Mouse (Mus musculus) embryonic stem cell, embryonic (primary cell): ENCODE measurements around the gene Srsf3.

ENCODE experiments used
- CTCF ChIA-PET, 4 experiments: fragments of 300-600 bp in 2 of 4; fragments of 350-600 bp in 2 of 4; sonication (Branson Sonifier 250); formaldehyde crosslinking; loops; one replicate each; lab custom pipeline; 2022; ENCODE audit warnings: inconsistent platforms in 2 of 4; lab: Charles Lee
- POLR2A ChIA-PET, 4 experiments: fragments of 300-600 bp in 2 of 4; fragments of 350-600 bp in 2 of 4; sonication (Branson Sonifier 250); formaldehyde crosslinking; loops; one replicate each; lab custom pipeline; 2022; ENCODE audit warnings: antibody characterized with exemption in 4 of 4, inconsistent platforms in 1 of 4; lab: Charles Lee

Gene Srsf3

DNA sequence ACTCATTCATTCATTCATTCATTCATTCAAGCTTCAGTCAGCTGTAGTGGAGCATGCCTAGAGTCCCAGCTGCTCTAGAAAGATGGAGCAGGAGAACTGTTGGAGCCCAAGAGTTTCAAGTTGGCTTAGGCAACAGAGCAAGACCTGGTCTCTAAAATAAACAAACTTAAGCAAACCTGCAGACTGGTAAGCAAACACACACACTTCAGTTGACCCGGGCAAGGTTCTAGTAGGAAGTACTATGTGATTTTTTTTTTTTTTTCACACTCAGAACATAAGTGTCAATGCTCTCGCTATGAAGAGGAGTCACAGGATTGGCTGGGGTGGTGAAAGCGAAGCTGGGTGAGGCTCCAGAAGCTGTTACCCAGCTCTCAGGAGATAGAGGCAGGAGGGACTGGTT is 27.2 kb downstream of the Srsf3 start:
- ChIA-PET POLR2A (interaction anchor here in 3 of 4 experiments (0.6 to 40.2 kb wide), 17 partner anchors 8 to 312 kb away, joined by 3 to 2765 read pairs (median 6); partner anchors contain the start of genes Cdkn1a (in 2 of the 3), Srsf3 (in 2 of the 3) and Stk38 (in 1 of the 3)), CTCF (interaction anchor here in 2 of 4 experiments (0.6 to 1.7 kb wide), 2 partner anchors 15 to 120 kb away, joined by 4 to 5 read pairs; no protein-coding TSS in a partner anchor)

DNA sequence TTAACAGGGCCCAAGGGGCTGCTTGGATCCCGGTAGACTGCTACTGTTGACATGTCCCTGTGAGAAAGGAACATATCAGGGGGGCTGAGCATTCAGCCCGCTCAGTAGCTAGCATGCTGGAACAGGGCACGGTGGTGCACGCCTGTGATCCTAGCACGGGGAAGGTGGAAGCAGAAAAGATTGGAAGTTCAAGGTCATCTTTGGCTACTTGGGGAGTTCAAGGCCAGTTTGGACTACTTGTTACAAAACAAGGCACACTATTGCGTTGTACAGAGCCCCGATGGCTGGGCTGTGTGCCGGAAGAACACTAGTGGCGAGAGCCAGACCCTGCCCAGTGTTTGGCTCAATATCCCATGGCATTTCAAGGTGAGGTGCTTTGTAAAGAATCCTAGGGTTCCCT is 28.5 kb downstream of the Srsf3 start:
- POLR2A ChIA-PET: interaction anchor here in 3 of 4 experiments (1.1 to 40.2 kb wide), 11 partner anchors 9 to 34 kb away, joined by 3 to 2765 read pairs (median 9); partner anchors contain the start of genes Cdkn1a (in 2 of the 3) and Srsf3 (in 1 of the 3)
- CTCF ChIA-PET: no interaction called here

DNA sequence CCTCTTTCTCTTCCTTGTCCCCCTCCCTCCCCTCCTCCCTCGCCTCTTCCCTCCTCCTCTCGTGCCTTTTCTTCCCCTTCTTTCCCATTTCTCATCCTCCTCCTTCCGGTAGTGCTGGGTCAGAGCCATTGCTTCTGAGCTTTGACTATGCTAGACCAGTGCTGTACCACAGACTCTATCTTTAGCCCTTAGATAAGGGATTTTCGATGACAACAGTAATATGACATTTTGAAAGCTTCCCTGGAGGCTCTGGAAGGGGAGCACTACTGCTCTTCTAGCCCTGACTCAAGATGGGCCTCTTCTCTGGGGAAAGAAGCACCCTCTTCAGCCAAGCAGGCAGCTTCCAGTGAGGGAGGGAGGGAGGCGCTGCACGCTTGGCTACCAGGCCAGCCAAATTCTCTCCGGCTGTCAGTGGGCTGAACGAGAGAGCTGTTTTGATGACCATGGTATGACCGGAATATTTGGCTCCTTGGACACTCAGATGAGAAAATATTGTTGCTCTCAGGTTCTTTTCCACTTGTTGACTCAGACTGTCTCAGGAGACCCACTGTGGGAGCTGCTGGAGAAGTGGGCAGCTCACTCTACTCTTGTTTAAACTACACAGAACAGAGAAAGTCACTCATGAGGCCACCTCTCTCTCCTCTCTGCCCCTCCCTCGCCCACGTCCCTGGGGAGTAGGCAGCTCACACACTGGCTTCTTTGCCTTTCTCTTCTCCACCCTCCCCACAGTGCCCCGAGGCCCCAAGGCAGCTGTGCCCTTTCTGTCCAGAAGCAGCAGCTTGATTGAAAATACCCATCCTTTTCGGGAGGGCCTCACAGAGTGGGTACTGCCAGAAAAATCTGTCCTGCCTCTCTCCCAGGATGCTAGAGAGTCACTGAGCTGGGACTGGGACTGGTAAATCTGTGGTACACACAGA is 29.9 kb downstream of the Srsf3 start:
- ChIA-PET POLR2A (interaction anchor here in 3 of 4 experiments (0.6 to 40.2 kb wide), 24 partner anchors 8 to 428 kb away, joined by 3 to 2765 read pairs (median 5); partner anchors contain the start of genes Cdkn1a (in 2 of the 3), Pim1 (in 1 of the 3) and Srsf3 (in 1 of the 3)), CTCF (interaction anchor here in 3 of 4 experiments (0.6 to 1.7 kb wide), 4 partner anchors 13 to 258 kb away, joined by 3 to 4 read pairs (median 4); no protein-coding TSS in a partner anchor)

DNA sequence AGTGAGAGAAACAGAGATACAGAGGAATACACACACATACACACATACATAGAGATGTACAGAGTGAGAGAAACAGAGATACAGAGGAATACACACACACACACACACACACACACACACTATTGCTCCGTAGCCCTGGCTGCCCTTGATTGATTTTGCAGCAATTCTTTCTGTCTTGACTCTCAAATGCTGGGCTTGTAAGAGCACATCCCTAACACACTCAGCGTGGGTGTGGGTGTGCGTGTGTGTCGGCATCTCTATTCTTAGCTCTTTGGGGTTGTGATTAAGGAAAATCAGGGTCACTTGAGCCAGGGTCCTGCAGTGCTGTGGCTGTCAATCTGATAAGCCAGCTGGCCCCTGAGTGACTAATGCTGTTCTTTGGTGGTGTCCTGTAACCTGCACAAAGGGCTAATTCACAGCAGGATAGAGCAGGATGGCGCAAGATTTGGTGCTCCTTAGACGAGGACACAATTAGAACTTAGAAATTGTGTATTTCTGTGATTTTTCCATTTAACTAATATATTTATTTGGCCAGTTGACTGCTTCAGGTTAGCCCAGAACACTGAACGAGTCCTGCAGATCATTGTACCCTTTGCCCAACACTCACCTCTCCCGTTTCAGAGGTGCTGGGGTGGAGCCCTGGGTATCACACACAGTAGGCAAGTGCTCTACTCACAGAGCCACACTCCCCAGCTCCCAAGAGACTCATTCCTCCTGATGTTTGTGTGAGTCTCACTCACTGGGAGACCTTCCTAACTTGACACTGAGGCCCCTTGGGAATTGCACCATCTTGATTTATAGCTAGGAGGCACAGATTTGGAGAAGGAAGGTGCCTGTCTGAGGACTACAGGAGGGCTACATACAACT is 30.9 kb downstream of the Srsf3 start:
- CTCF ChIA-PET: interaction anchor here in 3 of 4 experiments (0.6 to 1.7 kb wide), 5 partner anchors 14 to 257 kb away, joined by 3 to 4 read pairs (median 4); no protein-coding TSS in a partner anchor

DNA sequence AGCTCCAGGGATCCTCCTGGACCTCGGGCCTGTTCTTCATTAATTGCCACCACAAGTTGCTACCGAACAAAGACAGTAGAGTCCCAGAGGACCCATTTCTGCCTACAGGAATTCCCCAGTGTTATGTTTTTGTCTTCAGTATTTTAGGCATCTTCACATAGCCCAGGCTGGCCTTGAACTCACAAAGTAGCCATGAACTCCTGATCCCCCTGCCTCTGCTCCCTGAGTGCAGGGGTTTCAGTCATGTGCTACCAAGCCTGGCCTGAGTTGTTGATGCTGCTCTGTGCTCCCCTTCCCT is 31.5 kb downstream of the Srsf3 start:
- ChIA-PET POLR2A (interaction anchor here in 3 of 4 experiments (1.1 to 40.2 kb wide), 9 partner anchors 10 to 31 kb away, joined by 3 to 2765 read pairs (median 9); partner anchors contain the start of gene Cdkn1a (in 2 of the 3)), CTCF (interaction anchor here in 1 of 4 experiments (1.6 kb wide), 1 partner anchor 107 kb away, joined by 4 read pairs; no protein-coding TSS in a partner anchor)

More for the DNA sequence above, 30.9 kb downstream of the Srsf3 start:
- POLR2A ChIA-PET: interaction anchor here in 3 of 4 experiments (0.6 to 40.2 kb wide), 21 partner anchors 9 to 1628 kb away, joined by 3 to 2765 read pairs (median 5); partner anchors contain the start of genes Cdkn1a (in 2 of the 3), Pim1 (in 1 of the 3) and Srsf3 (in 1 of the 3)

DNA sequence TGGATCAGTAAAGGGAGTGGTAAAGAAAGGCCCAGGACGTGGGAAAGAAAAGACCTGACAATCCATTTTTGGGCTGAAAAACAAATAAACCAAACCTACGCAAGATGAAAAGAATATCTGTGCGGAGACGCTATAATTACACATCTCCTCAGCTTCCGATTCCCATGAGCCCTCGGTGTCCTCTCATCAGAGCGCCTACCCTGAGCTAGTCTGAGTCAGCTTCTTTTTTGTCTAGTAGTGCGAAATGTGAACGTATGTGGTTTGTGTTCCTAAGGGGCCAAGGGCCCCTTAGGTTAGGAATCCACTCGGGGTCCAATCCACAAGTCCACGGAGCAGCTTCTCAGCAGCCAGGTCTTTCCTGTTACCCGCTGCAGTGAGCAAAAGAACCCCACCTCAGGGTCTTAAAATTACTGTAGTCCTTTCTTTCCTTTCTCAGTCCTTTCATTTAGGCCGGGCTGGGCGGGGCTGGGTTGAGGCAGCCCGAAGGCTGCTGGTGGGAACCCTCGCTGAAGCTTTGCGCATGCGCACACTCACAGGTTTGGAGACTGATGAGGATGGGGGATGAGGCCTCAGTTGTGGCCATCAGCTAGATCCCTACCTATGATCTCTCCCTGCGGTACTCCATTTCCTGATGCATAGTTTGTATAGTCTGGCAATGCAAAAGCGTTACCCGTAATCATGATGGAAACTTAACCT is 33.0 kb downstream of the Srsf3 start:
- CTCF ChIA-PET: interaction anchor here (0.5 to 1.6 kb wide), 17 partner anchors 8 to 536 kb away, joined by 3 to 6 read pairs (median 3); no protein-coding TSS in a partner anchor
- POLR2A ChIA-PET: interaction anchor here (0.5 to 40.2 kb wide), 39 partner anchors 8 to 485 kb away, joined by 3 to 2765 read pairs (median 4); partner anchors contain the start of genes Cdkn1a (in 4 of the 4), Srsf3 (in 2 of the 4), Stk38 (in 2 of the 4) and Ppil1 (in 1 of the 4)

DNA sequence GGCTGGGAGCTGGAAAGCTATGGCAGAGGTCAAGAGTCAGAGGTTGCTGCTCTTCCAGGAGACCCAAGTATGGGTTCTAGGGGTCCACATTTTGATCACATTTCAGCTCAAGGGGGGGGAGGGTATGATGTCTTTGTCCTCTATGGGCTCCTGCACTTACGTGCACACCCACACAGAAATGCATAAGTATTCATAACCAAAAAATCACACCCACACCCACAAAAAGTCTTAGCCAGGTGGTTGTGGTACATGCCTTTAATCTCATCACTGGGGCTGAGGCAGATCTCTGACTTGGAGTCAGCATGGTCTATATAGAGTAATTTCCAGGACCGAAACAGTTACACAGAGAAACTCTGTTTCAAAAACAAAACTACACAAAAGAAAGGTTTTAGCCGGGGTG is 33.5 kb downstream of the Srsf3 start:
- ChIA-PET POLR2A (interaction anchor here (0.5 to 40.2 kb wide), 31 partner anchors 8 to 486 kb away, joined by 3 to 2765 read pairs (median 6); partner anchors contain the start of genes Cdkn1a (in 4 of the 4), Srsf3 (in 2 of the 4), Stk38 (in 2 of the 4) and Ppil1 (in 1 of the 4)), CTCF (interaction anchor here in 3 of 4 experiments (0.6 to 1.6 kb wide), 9 partner anchors 8 to 182 kb away, joined by 3 to 5 read pairs (median 4); no protein-coding TSS in a partner anchor)

DNA sequence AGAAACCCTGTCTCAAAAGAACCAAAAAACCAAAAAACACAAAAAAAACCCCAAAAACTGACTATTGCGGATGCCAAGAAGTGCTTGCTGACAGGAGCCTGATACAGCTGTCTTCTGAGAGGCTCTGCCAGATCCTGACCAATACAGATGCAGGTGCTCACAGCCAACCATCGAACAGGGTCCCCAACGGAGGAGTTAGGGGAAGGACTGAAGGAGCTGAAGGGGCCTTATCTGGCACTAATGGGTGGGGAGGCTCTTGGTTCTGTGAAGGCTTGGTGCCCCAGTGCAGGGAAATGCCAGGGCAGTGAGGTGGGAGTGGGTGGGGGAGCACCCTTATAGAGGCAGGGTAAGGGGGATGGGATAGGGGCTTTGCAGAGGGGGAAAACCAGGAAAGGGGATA is 35.0 kb downstream of the Srsf3 start:
- POLR2A ChIA-PET: interaction anchor here (0.7 to 40.2 kb wide), 28 partner anchors 10 to 383 kb away, joined by 3 to 2765 read pairs (median 8); partner anchors contain the start of genes Cdkn1a (in 3 of the 4), Srsf3 (in 2 of the 4) and Stk38 (in 1 of the 4)
- CTCF ChIA-PET: interaction anchor here in 3 of 4 experiments (0.6 to 2.2 kb wide), 6 partner anchors 11 to 534 kb away, joined by 3 to 11 read pairs (median 4); no protein-coding TSS in a partner anchor

DNA sequence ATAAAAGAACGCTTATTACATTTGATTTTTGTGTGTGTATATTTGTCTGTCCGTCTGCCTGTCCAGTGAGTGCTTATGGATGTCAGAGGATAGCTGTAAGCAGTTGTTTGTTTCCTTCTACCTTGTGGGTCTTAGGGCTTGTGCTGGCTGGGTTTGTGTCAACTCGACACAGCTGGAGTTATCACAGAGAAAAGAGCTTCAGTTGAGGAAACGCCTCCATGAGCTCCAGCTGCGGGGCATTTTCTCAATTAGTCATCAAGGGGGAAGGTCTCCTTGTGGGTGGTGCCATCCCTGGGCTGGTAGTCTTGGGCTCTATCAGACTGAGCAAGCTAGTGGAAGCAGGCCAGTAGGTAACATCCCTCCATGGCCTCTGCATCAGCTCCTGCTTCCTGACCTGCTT is 35.4 kb downstream of the Srsf3 start:
- CTCF ChIA-PET: interaction anchor here (0.6 to 2.2 kb wide), 10 partner anchors 11 to 405 kb away, joined by 3 to 11 read pairs (median 5); partner anchors contain the start of gene Srsf3 (in 1 of the 4)
- POLR2A ChIA-PET: interaction anchor here (0.8 to 40.2 kb wide), 27 partner anchors 10 to 383 kb away, joined by 3 to 2765 read pairs (median 10); partner anchors contain the start of genes Cdkn1a (in 3 of the 4), Srsf3 (in 1 of the 4) and Stk38 (in 1 of the 4)

DNA sequence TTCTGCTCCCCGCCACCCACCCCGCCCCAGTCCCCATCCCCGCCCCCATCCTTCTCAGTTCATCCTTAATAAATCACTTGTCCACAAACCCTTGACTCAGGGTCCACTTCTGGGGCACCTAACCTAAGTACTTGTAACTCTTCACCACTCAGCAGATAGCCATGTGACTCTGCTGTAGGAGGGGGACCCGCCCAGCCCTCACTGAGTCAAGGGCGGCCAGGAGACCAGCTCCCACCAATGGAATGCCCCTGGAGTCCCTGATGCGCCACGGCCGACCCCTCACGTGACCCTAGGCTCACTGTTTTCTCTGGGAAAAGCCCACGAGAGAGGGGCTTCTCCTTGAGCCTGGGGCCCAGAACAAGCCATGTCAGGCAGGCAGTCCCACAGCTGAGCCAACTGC is 36.6 kb downstream of the Srsf3 start:
- CTCF ChIA-PET: interaction anchor here (0.6 to 2.2 kb wide), 15 partner anchors 11 to 119 kb away, joined by 3 to 11 read pairs (median 4); partner anchors contain the start of gene Cdkn1a (in 1 of the 4)
- POLR2A ChIA-PET: interaction anchor here (0.5 to 40.2 kb wide), 45 partner anchors 10 to 830 kb away, joined by 3 to 2765 read pairs (median 6); partner anchors contain the start of genes Cdkn1a (in 3 of the 4), Srsf3 (in 3 of the 4), Stk38 (in 2 of the 4) and BC004004 (in 1 of the 4)

DNA sequence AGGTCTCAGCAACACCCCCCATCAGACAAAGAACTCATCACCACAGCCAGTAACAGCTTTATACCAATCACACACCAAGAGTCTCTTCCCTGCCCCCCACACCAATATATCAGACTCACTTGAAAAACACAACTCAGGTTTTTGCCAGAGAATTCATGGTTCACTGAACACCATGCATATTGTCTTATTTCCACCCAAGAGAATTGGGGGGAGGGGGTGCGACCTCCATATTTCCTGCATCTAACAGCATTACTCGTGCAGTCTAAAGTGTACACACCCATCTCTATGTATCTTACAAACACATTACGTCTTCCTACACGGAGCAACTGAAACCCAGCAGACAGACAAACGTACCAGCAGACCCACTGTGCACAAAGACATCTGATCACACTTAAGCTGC is 39.4 kb downstream of the Srsf3 start:
- CTCF ChIA-PET: no interaction called here
- POLR2A ChIA-PET: interaction anchor here in 3 of 4 experiments (0.5 to 40.2 kb wide), 12 partner anchors 8 to 116 kb away, joined by 3 to 2765 read pairs (median 80); partner anchors contain the start of genes Cdkn1a (in 3 of the 3) and Srsf3 (in 1 of the 3)

DNA sequence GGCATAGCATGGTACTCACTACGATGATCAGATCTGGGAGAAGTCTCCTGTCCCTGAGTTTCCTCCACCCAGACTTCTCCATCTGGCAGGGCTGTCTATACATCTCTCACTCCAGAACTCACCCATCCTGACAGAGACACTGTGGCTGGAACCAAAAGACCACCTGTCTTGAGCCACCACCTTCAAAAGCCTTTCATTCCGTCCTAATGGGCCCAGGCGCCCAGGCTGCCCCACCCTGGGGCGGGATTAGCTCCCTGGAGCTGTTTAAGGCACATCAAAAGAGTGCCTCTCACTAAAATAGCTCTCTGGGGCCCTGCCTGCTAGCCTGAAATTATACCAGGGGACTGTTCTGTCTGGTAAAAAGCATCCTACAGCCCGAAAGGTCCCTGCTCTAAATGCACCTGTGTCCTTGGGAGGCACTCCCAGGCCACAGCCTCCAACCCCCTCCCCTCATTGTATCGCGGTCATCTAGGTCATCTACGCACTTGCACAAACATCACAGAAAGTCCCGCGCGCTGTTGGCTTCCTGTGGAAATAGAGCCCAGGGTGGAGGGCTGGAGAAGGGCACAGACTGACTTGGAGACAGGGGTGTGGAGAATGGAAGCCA is 40.4 kb downstream of the Srsf3 start:
- CTCF ChIA-PET: interaction anchor here (0.5 to 1.4 kb wide), 9 partner anchors 16 to 818 kb away, joined by 3 to 5 read pairs (median 3); no protein-coding TSS in a partner anchor
- POLR2A ChIA-PET: interaction anchor here in 3 of 4 experiments (0.7 to 40.2 kb wide), 20 partner anchors 9 to 417 kb away, joined by 3 to 2765 read pairs (median 8); partner anchors contain the start of genes Cdkn1a (in 3 of the 3), Srsf3 (in 2 of the 3) and Pim1 (in 1 of the 3)

DNA sequence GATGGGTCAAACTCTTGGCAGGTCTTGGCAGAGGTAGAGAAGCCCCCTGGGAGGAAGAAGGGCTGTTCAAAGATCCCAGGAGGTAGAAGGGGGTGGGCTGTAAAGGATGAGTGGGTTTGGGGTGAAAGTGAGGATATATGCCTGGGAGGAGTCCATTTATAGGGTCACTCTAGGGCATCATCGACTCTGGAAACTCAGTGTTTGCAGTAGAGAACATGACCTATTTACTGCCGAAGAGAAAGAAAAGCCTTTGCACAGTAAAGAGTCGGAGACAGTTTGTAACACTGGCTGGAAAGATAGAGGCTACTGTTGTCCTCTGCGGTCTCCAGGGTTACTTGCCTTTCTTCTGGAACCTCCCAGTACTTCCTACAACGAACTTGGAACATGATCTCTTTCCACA is 40.9 kb downstream of the Srsf3 start:
- CTCF ChIA-PET: interaction anchor here (0.5 to 1.4 kb wide), 12 partner anchors 17 to 819 kb away, joined by 3 to 6 read pairs (median 3); no protein-coding TSS in a partner anchor
- POLR2A ChIA-PET: interaction anchor here (0.7 to 40.2 kb wide), 30 partner anchors 8 to 417 kb away, joined by 3 to 2765 read pairs (median 6); partner anchors contain the start of genes Cdkn1a (in 3 of the 4), Srsf3 (in 2 of the 4) and Pim1 (in 1 of the 4)

DNA sequence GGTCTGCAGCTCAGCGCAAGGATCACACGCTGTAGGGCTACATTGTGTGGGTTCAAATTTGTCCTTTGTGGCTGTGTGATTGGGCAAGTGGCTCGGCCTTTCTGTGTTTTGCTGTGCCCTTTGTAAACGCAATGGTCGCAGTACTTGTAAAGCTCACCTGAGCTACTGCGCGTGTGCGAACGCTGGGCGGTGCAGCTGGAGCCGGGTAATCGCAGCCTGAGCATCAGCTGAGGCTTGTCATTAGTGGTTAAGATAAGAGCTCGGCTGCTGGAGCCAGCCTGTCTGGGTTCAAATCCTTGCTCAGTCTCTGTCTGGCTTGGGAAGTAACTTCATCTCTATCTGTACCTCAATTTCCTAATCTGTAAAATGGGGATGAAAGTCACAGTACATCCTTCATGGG is 41.7 kb downstream of the Srsf3 start:
- CTCF ChIA-PET: interaction anchor here in 3 of 4 experiments (0.5 to 1.1 kb wide), 13 partner anchors 9 to 407 kb away, joined by 3 to 8 read pairs (median 4); partner anchors contain the start of gene Cdkn1a (in 1 of the 3)

DNA sequence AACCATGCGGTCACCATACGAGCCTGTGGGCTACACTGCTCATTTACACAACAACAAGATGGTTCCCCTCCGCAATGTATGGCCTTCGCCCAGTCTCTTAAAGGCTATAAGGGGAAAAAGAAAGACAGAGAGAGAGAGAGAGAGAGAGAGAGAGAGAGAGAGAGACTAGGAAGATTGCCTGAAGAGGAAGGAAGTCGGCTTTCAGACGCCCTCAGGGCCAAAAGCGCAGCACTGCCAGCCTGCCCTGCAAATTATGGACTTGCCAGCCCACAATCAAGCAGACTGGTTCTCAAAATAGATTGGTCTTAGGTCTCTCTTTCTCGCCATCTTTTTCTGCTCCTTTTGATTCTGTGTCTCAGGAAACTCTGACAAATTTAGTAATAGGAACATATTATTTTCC is 43.8 kb downstream of the Srsf3 start:
- CTCF ChIA-PET: no interaction called here

More for the DNA sequence above, 41.7 kb downstream of the Srsf3 start:
- POLR2A ChIA-PET: interaction anchor here (0.6 to 40.2 kb wide), 35 partner anchors 7 to 928 kb away, joined by 3 to 2765 read pairs (median 4); partner anchors contain the start of genes Cdkn1a (in 3 of the 4) and Srsf3 (in 3 of the 4)

More for the DNA sequence above, 43.8 kb downstream of the Srsf3 start:
- POLR2A ChIA-PET: interaction anchor here in 3 of 4 experiments (0.7 to 40.2 kb wide), 10 partner anchors 7 to 180 kb away, joined by 3 to 2765 read pairs (median 224); partner anchors contain the start of genes Cdkn1a (in 2 of the 3) and Srsf3 (in 2 of the 3)
